Mouse (Mus musculus) ovary, adult 10 weeks (tissue): Measurements from ENCODE around the gene Srsf3. TPM values are rescaled to one million over a fixed set of nuclear protein-coding genes. Genes with fewer than 3 reads are reported as not detected.

Source experiments
- polyA plus RNA-seq: library from polyadenylated mRNA; stranded (reverse); fragments of 350-450 nt; fragmentation: Illumina TruSeq; extraction: RNeasy Lipid Tissue Mini Kit (QIAGEN cat#74804); gene quantifications from one replicate; pipeline ENCODE4 v1.2.3, GENCODE M21; 2014

Gene Srsf3
- polyA plus RNA-seq: 744 TPM

DNA sequence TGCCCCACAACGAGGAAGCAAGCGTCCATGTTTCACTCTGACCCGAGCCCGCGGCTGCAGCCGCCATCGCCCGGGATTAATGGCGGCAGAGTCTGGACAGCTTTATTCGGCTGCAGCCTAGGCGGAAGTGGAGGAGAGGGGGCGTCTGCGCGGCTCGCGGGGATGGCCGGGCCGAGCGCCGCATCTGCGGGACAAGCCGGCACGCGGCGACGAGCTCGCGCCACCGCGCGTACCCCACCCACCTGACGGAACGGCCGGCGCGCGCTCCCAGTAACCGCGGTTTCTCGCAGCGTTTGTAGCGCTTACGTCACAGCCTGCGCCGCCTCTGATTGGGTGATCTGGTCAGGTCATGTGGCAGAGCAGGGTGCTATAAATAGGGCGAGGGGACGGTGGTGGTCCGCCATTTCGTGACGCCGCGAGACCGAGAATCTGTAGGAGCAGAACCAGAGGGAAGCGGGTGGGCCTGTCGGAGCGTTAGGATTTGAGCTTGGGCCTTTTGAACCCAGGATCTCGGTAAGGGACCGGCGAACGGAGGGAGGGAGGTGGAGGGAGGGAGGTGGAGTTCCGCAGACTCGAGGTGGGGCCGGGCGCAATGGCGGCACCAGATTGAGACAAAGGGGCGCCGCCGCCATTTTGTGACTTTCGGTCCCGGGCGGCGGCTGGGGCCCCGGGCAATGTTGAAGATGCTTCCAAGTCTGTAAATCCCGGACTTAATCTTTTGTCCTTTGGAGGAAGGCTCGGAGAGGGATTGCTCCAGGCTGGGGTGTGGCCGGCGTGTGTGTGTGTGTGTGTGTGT is at the start of gene Srsf3:
Srsf3 (plus strand) TSS at position 355 of the 796 bp plus-strand sequence.

DNA sequence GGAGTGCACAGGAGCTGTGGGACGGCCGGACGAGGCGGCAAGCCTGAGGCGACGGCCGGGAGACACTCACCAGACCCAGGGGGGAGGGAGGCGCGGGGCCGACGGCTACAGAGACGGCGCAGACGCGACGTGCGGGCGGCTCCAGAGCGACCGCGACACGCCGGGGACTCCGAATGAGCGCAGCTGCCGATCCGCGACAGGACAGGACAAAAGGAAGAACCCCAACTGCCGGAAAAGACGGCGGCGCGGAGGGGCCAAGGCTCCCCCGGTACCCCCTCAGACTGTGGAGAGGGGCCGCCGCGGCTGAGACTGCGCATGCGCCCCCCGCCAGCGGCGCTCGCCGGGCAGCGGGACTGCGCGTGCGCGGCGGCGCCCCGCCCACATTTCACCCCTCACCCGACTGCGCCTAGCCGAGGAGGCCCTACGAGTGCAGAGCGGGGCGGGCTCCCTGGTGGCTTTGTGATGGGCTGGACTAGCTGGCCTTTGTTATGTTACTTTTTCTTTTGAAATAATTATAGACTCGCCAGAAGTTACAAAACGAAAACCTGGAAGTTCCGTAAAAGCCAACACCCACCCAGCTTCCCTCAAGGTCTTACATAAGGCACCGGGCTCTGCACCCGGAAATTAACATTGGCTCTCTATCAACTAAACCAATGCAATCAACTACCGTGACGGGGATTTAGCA is 24.6 kb upstream of the Srsf3 start, which contains the start of gene Stk38:
Stk38 (minus strand) TSS at position 355 of the 685 bp plus-strand sequence.

DNA sequence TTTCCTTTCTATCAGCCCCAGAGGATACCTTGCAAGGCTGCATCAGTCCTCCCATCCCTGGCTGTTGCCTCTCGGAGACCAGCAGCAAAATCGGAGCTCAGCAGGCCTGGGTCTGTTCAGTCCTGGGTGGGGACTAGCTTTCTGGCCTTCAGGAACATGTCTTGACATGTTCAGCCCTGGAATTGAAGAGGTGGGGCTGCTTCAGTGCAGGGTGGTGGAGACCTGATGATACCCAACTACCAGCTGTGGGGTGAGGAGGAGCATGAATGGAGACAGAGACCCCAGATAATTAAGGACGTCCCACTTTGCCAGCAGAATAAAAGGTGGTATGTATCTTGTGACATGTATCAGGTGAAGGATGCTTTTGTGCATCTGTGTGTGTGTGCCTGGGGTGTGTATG is 58.3 kb downstream of the Srsf3 start, which contains the start of gene Cdkn1a:
Cdkn1a (plus strand) TSS at position 201 of the 400 bp plus-strand sequence.

Other genes starting within 250 kb of the Srsf3 start
- 18.4 TPM for gene Brpf3, start 231.5 kb upstream of the Srsf3 start, polyA plus RNA-seq
- not detected for gene Pnpla1, start 174.2 kb upstream of the Srsf3 start, polyA plus RNA-seq
- not detected for gene 4930539E08Rik, start 117.3 kb upstream of the Srsf3 start, polyA plus RNA-seq
- gene Pxt1, start 88.8 kb upstream of the Srsf3 start, polyA plus RNA-seq: not detected
- 54.1 TPM for gene Kctd20, start 80.7 kb upstream of the Srsf3 start, polyA plus RNA-seq
- 99.1 TPM for gene Stk38, start 24.6 kb upstream of the Srsf3 start, polyA plus RNA-seq
- gene Cdkn1a, start 58.3 kb downstream of the Srsf3 start, polyA plus RNA-seq: 14.2 TPM
- not detected for gene Rab44, start 81.5 kb downstream of the Srsf3 start, polyA plus RNA-seq
- gene Cpne5, start 205.5 kb downstream of the Srsf3 start, polyA plus RNA-seq: not detected
- gene Ppil1, start 231.6 kb downstream of the Srsf3 start, polyA plus RNA-seq: 15.3 TPM
- 60.0 TPM for gene BC004004, start 236.2 kb downstream of the Srsf3 start, polyA plus RNA-seq